Mouse (Mus musculus) liver, adult 2 months (tissue): ENCODE results near the gene Dusp12.

Source experiments
- CTCF ChIP-seq: fragments of 200-500 bp; IDR thresholded peaks from 2 replicates; pipeline ENCODE4 v1.5.1; 2011; ENCODE audit warnings: low read depth, low read length, control low read depth
- POLR2A ChIP-seq: fragments of 200-500 bp; IDR thresholded peaks from 2 replicates; pipeline ENCODE4 v1.6.1; 2011; ENCODE audit warnings: low read length, control low read depth; ENCODE audit not compliant: insufficient read depth; ENCODE audit errors: extremely low read depth

DNA sequence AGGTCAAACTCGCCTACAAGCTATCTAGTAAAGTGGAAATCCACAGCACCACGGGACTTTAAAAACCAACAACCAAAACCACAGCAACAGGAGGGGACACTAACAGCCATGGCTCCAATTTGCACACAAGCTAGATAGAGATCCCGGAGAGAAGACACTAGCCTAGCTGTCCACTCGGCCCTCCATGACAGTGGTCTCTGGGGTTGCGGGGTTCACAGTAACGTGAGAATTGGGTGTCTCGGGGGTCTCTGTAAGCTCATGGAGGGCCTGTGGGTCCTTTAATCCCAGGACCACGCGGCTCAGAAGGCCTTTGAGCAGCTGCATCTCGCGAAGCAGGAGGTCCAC is 21.7 kb upstream of the Dusp12 start:
- no peak for TF ChIP-seq CTCF
- TF ChIP-seq POLR2A, result no peak
